Mouse (Mus musculus): ENCODE measurements around the gene Dnmbp. TPM values are rescaled to one million over a fixed set of nuclear protein-coding genes. Genes with fewer than 3 reads are reported as not detected.

Dnmbp gene
- polyA plus RNA-seq, 1 experiment from 2014 or later = 19.2 TPM

GRCm38 (mm10) chr19:43926141-43926987 is 13.6 kb downstream of the Dnmbp start:
- WGBS = 55% methylated on average over 10 of the region's 10 CpGs

GRCm38 (mm10) chr19:43924361-43924760 is 15.6 kb downstream of the Dnmbp start:
- no peaks in the 10 kb centered on the region for H3K36me3 ChIP-seq (ENCODE audit: insufficient read depth, low read length)
- no peaks in the 10 kb centered on the region for H3K27me3 ChIP-seq (ENCODE audit: insufficient read depth, low read length)
- no peak for TF ChIP-seq CTCF (IDR thresholded peaks at IDR 0.05; ENCODE audit: low read depth)
- ATAC-seq (replicated peaks; ENCODE audit: low FRiP score, low read depth) (no peak), DNase-seq (ENCODE audit: low spot score) (no peak)
- H3K4me3 ChIP-seq (replicated peaks; ENCODE audit: low read depth, low read length) = no peak overlapping the region
- no peak overlapping the region for H3K27ac ChIP-seq
- peaks cover 10% of the 10 kb centered on the region; the same call in 1 of the 2 replicates for H3K4me1 ChIP-seq (replicated peaks; ENCODE audit: insufficient read depth, low read length)
- no peaks in the 10 kb centered on the region for H3K9me3 ChIP-seq (replicated peaks; ENCODE audit: low read length)
- 67% methylated on average over 8 of the region's 8 CpGs for WGBS
- no peak overlapping the region for H3K9ac ChIP-seq (ENCODE audit: low read depth, low read length)
- no peak overlapping the region for H3K4me2 ChIP-seq (ENCODE audit: low read length)

More at GRCm38 (mm10) chr19:43926141-43926987, 13.6 kb downstream of the Dnmbp start:
- H3K9me3 ChIP-seq (replicated peaks; ENCODE audit: low read length) = no peaks in the 10 kb centered on the region
- H3K27me3 ChIP-seq (ENCODE audit: insufficient read depth, low read length) = no peaks in the 10 kb centered on the region
- H3K9ac ChIP-seq (ENCODE audit: low read depth, low read length) = no peak overlapping the region
- ATAC-seq (replicated peaks; ENCODE audit: low FRiP score, low read depth) (no peak), DNase-seq (ENCODE audit: low spot score) (no peak)
- no peak overlapping the region for H3K27ac ChIP-seq
- H3K4me3 ChIP-seq (replicated peaks; ENCODE audit: low read depth, low read length) = no peak overlapping the region
- TF ChIP-seq CTCF (IDR thresholded peaks at IDR 0.05; ENCODE audit: low read depth) = no peak
- peaks cover 5% of the 10 kb centered on the region; the same call in 1 of the 2 replicates for H3K4me1 ChIP-seq (replicated peaks; ENCODE audit: insufficient read depth, low read length)
- H3K36me3 ChIP-seq (ENCODE audit: insufficient read depth, low read length) = no peaks in the 10 kb centered on the region
- no peak overlapping the region for H3K4me2 ChIP-seq (ENCODE audit: low read length)

GRCm38 (mm10) chr19:43922963-43923362 is 17.0 kb downstream of the Dnmbp start:
- Histone ChIP-seq H3K4me1 (replicated peaks; ENCODE audit: insufficient read depth, low read length) (peaks cover 10% of the 10 kb centered on the region; the same call in 1 of the 2 replicates), H3K27ac (no peak overlapping the region), H3K4me2 (ENCODE audit: low read length) (no peak overlapping the region), H3K9me3 (replicated peaks; ENCODE audit: low read length) (no peaks in the 10 kb centered on the region), H3K9ac (ENCODE audit: low read depth, low read length) (no peak overlapping the region), H3K36me3 (ENCODE audit: insufficient read depth, low read length) (no peaks in the 10 kb centered on the region), H3K27me3 (ENCODE audit: insufficient read depth, low read length) (no peaks in the 10 kb centered on the region), H3K4me3 (replicated peaks; ENCODE audit: low read depth, low read length) (no peak overlapping the region)
- 91% methylated on average over 7 of the region's 7 CpGs for WGBS
- DNase-seq (ENCODE audit: low spot score) (no peak), ATAC-seq (replicated peaks; ENCODE audit: low FRiP score, low read depth) (no peak)
- peak; percentile 22; the same call in 1 of the 2 replicates for TF ChIP-seq CTCF (IDR thresholded peaks at IDR 0.05; ENCODE audit: low read depth)

- ATAC-seq (replicated peaks; ENCODE audit: low FRiP score, low read depth) (no peak), DNase-seq (ENCODE audit: low spot score) (no peak)
- Histone ChIP-seq H3K4me1 (replicated peaks; ENCODE audit: insufficient read depth, low read length) (peaks cover 13% of the 10 kb centered on the region; the same call in 1 of the 2 replicates), H3K27ac (no peak overlapping the region), H3K4me3 (replicated peaks; ENCODE audit: low read depth, low read length) (no peak overlapping the region), H3K36me3 (ENCODE audit: insufficient read depth, low read length) (no peaks in the 10 kb centered on the region), H3K9ac (ENCODE audit: low read depth, low read length) (no peak overlapping the region), H3K9me3 (replicated peaks; ENCODE audit: low read length) (no peaks in the 10 kb centered on the region), H3K4me2 (ENCODE audit: low read length) (peak overlapping the region; percentile 16; the same call in 1 of the 2 replicates), H3K27me3 (ENCODE audit: insufficient read depth, low read length) (no peaks in the 10 kb centered on the region)
- no peak for TF ChIP-seq CTCF (IDR thresholded peaks at IDR 0.05; ENCODE audit: low read depth)
- WGBS = 42% methylated on average over 13 of the region's 13 CpGs
These were observed 18.6 kb downstream of the Dnmbp start for GRCm38 (mm10) chr19:43921410-43921809.

GRCm38 (mm10) chr19:43920453-43921300 is 19.3 kb downstream of the Dnmbp start:
- H3K27ac ChIP-seq = 0 out of 2 replicates have a peak overlapping the region, but pooled peaks have one; percentile 31

GRCm38 (mm10) chr19:43919841-43920240 is 20.1 kb downstream of the Dnmbp start:
- no peaks in the 10 kb centered on the region for H3K36me3 ChIP-seq (ENCODE audit: insufficient read depth, low read length)
- H3K9ac ChIP-seq (ENCODE audit: low read depth, low read length) = no peak overlapping the region
- H3K4me1 ChIP-seq (replicated peaks; ENCODE audit: insufficient read depth, low read length) = peaks cover 13% of the 10 kb centered on the region; the same call in 1 of the 2 replicates
- DNase-seq (ENCODE audit: low spot score) = peak; percentile 60
- no peak for ATAC-seq (replicated peaks; ENCODE audit: low FRiP score, low read depth)
- H3K4me2 ChIP-seq (ENCODE audit: low read length) = no peak overlapping the region
- no peak overlapping the region; the same call in 1 of the 2 replicates for H3K27ac ChIP-seq
- WGBS = 87% methylated on average over 4 of the region's 4 CpGs
- H3K9me3 ChIP-seq (replicated peaks; ENCODE audit: low read length) = no peaks in the 10 kb centered on the region
- TF ChIP-seq CTCF (IDR thresholded peaks at IDR 0.05; ENCODE audit: low read depth) = no peak
- H3K27me3 ChIP-seq (ENCODE audit: insufficient read depth, low read length) = no peaks in the 10 kb centered on the region
- no peak overlapping the region for H3K4me3 ChIP-seq (replicated peaks; ENCODE audit: low read depth, low read length)

More at GRCm38 (mm10) chr19:43920453-43921300, 19.3 kb downstream of the Dnmbp start:
- Histone ChIP-seq H3K36me3 (ENCODE audit: insufficient read depth, low read length) (no peaks in the 10 kb centered on the region), H3K4me2 (ENCODE audit: low read length) (peak overlapping the region; percentile 50), H3K4me1 (replicated peaks; ENCODE audit: insufficient read depth, low read length) (peaks cover 13% of the 10 kb centered on the region; the same call in 1 of the 2 replicates), H3K4me3 (replicated peaks; ENCODE audit: low read depth, low read length) (no peak overlapping the region), H3K27me3 (ENCODE audit: insufficient read depth, low read length) (no peaks in the 10 kb centered on the region), H3K9ac (ENCODE audit: low read depth, low read length) (no peak overlapping the region), H3K9me3 (replicated peaks; ENCODE audit: low read length) (no peaks in the 10 kb centered on the region)
- DNase-seq (ENCODE audit: low spot score) (peak; percentile 79), ATAC-seq (replicated peaks; ENCODE audit: low FRiP score, low read depth) (no peak)
- WGBS = 15% methylated on average over 32 of the region's 32 CpGs
- TF ChIP-seq CTCF (IDR thresholded peaks at IDR 0.05; ENCODE audit: low read depth) = no peak
